Mouse (Mus musculus) cerebellum, adult 11-12 months (tissue): ENCODE results near the gene Ropn1.
"Not testable (repeated sequence)": the region's sequence is repeated elsewhere in the genome, so short reads cannot be mapped to it uniquely, and the experiment has no call there.

Source experiments
- DNase-seq: peaks from one replicate; pipeline ENCODE4 v3.0.0; 2022

The Ropn1 gene

GRCm38 (mm10) chr16:34691156-34691555 is 41.4 kb downstream of the Ropn1 start:
- peak; percentile 25 for DNase-seq

- no peak for DNase-seq
These were observed 44.8 kb downstream of the Ropn1 start for GRCm38 (mm10) chr16:34694477-34694876.

GRCm38 (mm10) chr16:34698721-34699120 is 49.0 kb downstream of the Ropn1 start:
- not testable (repeated sequence) for DNase-seq

- DNase-seq = peak; percentile 34
These were observed 50.6 kb downstream of the Ropn1 start for GRCm38 (mm10) chr16:34700165-34700827.

- no peak for DNase-seq
These were observed 51.1 kb downstream of the Ropn1 start for GRCm38 (mm10) chr16:34700828-34701216.

GRCm38 (mm10) chr16:34706019-34706418 is 56.3 kb downstream of the Ropn1 start:
- DNase-seq = no peak

- no peak for DNase-seq
These were observed 56.8 kb downstream of the Ropn1 start for GRCm38 (mm10) chr16:34706487-34706946.

- no peak for DNase-seq
These were observed 61.8 kb downstream of the Ropn1 start for GRCm38 (mm10) chr16:34711481-34711880.

GRCm38 (mm10) chr16:34725156-34725555 is 75.4 kb downstream of the Ropn1 start:
- no peak for DNase-seq
